ENCODE assay signal across 30 mouse cellular contexts in the genomic region with DNA sequence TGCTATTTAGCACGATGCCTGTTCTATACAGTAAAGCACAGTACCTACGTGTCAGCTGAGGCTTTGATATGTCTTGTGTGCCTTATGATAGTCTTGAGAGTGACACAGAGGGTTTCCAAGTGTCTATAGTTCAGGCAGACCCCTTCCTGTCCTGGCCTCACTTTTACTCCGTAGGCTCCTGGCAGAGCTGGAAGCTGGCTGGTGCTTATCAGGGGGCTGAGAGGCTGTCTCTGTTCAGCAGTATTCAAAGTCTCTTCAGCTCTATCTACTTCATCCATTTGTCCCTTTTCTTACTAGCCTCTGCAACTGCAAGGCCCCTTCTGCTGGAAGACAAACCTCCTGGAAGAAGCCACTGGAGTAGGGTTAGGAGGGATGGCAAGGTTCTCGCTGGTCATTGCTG. TPM values are rescaled to one million over a fixed set of nuclear protein-coding genes. Genes with fewer than 3 reads are reported as not detected.
DNase-seq lines count a peak whose midpoint lies in the region; ATAC-seq and TF ChIP-seq lines count a peak whose summit lies in the region.
"Had no signal": no experiment of that assay in that cellular context is flagged by ENCODE, and none has a peak within 500 bp of the region (broad histone marks: within the 10 kb centered on the region; RNA-seq: fewer than 3 reads in every experiment).

No protein-coding gene starts in this region.

- no peak overlapping the region for H3K4me3 ChIP-seq in forebrain, embryonic 11.5 days (ENCODE audit: low read depth, low read length)
- H3K4me3 ChIP-seq in forebrain, embryonic 15.5 days: no peak overlapping the region
- H3K4me3 ChIP-seq in MEL (ENCODE audit: control insufficient read depth in 1 of 2, insufficient read depth in 1 of 2, low read depth in 2 of 2, low read length in 2 of 2): no peak overlapping the region
- no peak overlapping the region for H3K4me3 ChIP-seq in liver, embryonic 15.5 days (replicated peaks)
- H3K4me3 ChIP-seq: forebrain, embryonic 10.5 days; heart, embryonic 10.5 days; heart, embryonic 13.5 days had no signal

- 90% methylated on average over 4 of the region's 4 CpGs for WGBS in forebrain, embryonic 11.5 days
- WGBS in forebrain, embryonic 15.5 days: 92% methylated on average over 4 of the region's 4 CpGs
- WGBS in liver, embryonic 15.5 days (ENCODE audit: insufficient replicate concordance): 55% methylated on average over 4 of the region's 4 CpGs

- H3K9me3 ChIP-seq in forebrain, embryonic 11.5 days (ENCODE audit: control insufficient read depth, low read length): no peaks in the 10 kb centered on the region
- H3K9me3 ChIP-seq in forebrain, embryonic 15.5 days: no peaks in the 10 kb centered on the region
- H3K9me3 ChIP-seq in MEL (replicated peaks; ENCODE audit: insufficient read depth, low read length): no peaks in the 10 kb centered on the region
- H3K9me3 ChIP-seq in liver, embryonic 15.5 days (replicated peaks): no peaks in the 10 kb centered on the region
- H3K9me3 ChIP-seq: forebrain, embryonic 10.5 days; heart, embryonic 10.5 days; heart, embryonic 13.5 days had no signal

- H3K4me2 ChIP-seq in forebrain, embryonic 11.5 days (ENCODE audit: low read depth, low read length, severe bottlenecking): no peak overlapping the region
- H3K4me2 ChIP-seq in forebrain, embryonic 15.5 days (replicated peaks): no peak overlapping the region
- no peak overlapping the region for H3K4me2 ChIP-seq in liver, embryonic 15.5 days
- H3K4me2 ChIP-seq: heart, embryonic 13.5 days; hindbrain, embryonic 14.5 days had no signal

- peak; percentile 19 for DNase-seq in forebrain, embryonic 11.5 days (ENCODE audit: low spot score)
- DNase-seq in MEL (ENCODE audit: low read depth, low spot score): peak; percentile 14
- DNase-seq in left cerebral cortex, postnatal 10 days (ENCODE audit: extremely low spot score in 1 of 2, low spot score in 2 of 2): no peak
- DNase-seq in spleen, postnatal 10 days (ENCODE audit: low spot score in 2 of 2): no peak
- DNase-seq: adrenal gland, postnatal 10 days; adrenal gland, postnatal 36 days; cerebellum, adult 18-20 months; cerebellum, adult 9-10 months; cerebellum, postnatal 14 days; gastrocnemius, postnatal 25 days; heart, adult 18-20 months; heart, postnatal 14 days; heart, postnatal 4 days had no signal

- H3K36me3 ChIP-seq in forebrain, embryonic 11.5 days (ENCODE audit: control insufficient read depth, insufficient read depth, low read length): no peaks in the 10 kb centered on the region
- H3K36me3 ChIP-seq in forebrain, embryonic 15.5 days: no peaks in the 10 kb centered on the region
- H3K36me3 ChIP-seq in MEL (ENCODE audit: control insufficient read depth in 1 of 2, insufficient read depth in 2 of 2, low read length in 2 of 2): peaks cover 0 to 3% of the 10 kb centered on the region in 2 experiments; a peak in 2 of 4 replicates
- H3K36me3 ChIP-seq in liver, embryonic 15.5 days (replicated peaks): no peaks in the 10 kb centered on the region
- H3K36me3 ChIP-seq: forebrain, embryonic 10.5 days; heart, embryonic 10.5 days; heart, embryonic 13.5 days had no signal

- no peak for TF ChIP-seq CTCF in MEL (IDR thresholded peaks at IDR 0.05 in 2 of 3, conservative IDR thresholded peaks at IDR 0.05 in 1 of 3; ENCODE audit: control insufficient read depth in 1 of 3, insufficient read depth in 1 of 3, low read depth in 2 of 3, low read length in 3 of 3, poor library complexity in 1 of 3, severe bottlenecking in 1 of 3)

- no peak overlapping the region for H3K9ac ChIP-seq in forebrain, embryonic 11.5 days (ENCODE audit: low read length)
- no peak overlapping the region for H3K9ac ChIP-seq in forebrain, embryonic 15.5 days (replicated peaks)
- H3K9ac ChIP-seq in MEL (ENCODE audit: control insufficient read depth, low read depth, low read length, poor library complexity, severe bottlenecking): no peak overlapping the region
- no peak overlapping the region for H3K9ac ChIP-seq in liver, embryonic 15.5 days
- H3K9ac ChIP-seq: heart, embryonic 13.5 days; hindbrain, embryonic 14.5 days had no signal

- no peak overlapping the region for H3K27ac ChIP-seq in forebrain, embryonic 11.5 days (ENCODE audit: low read depth, low read length)
- no peak overlapping the region for H3K27ac ChIP-seq in forebrain, embryonic 15.5 days (replicated peaks)
- H3K27ac ChIP-seq in MEL (ENCODE audit: control insufficient read depth, low read depth, low read length): no peak overlapping the region
- no peak overlapping the region for H3K27ac ChIP-seq in liver, embryonic 15.5 days (replicated peaks)
- H3K27ac ChIP-seq: forebrain, embryonic 10.5 days; heart, embryonic 10.5 days; heart, embryonic 13.5 days; hindbrain, embryonic 14.5 days had no signal

- no peak for TF ChIP-seq RAD21 in MEL (IDR thresholded peaks at IDR 0.05; ENCODE audit: low read depth, low read length)

- no peaks in the 10 kb centered on the region for H3K79me2 ChIP-seq in MEL (ENCODE audit: control insufficient read depth, insufficient read depth, low read length, poor library complexity)

- no peak for TF ChIP-seq EP300 in MEL (IDR thresholded peaks at IDR 0.05; ENCODE audit: low read depth in 1 of 2, low read length in 2 of 2)

- TF ChIP-seq POLR2A in MEL (IDR thresholded peaks at IDR 0.05; ENCODE audit: control insufficient read depth in 1 of 2, insufficient read depth in 1 of 2, low read depth in 1 of 2, low read length in 2 of 2, poor library complexity in 1 of 2): no peak

- no peaks in the 10 kb centered on the region for H3K27me3 ChIP-seq in forebrain, embryonic 11.5 days (ENCODE audit: control insufficient read depth, insufficient read depth, low read length)
- no peaks in the 10 kb centered on the region for H3K27me3 ChIP-seq in forebrain, embryonic 15.5 days
- H3K27me3 ChIP-seq in MEL (ENCODE audit: control insufficient read depth in 1 of 2, insufficient read depth in 2 of 2, low read length in 2 of 2): no peaks in the 10 kb centered on the region
- 0 out of 2 replicates have a peak, but pooled peaks cover 3% of the 10 kb centered on the region for H3K27me3 ChIP-seq in liver, embryonic 15.5 days
- H3K27me3 ChIP-seq: Patski had no signal

- ATAC-seq in forebrain, embryonic 11.5 days (replicated peaks; ENCODE audit: low FRiP score): no peak
- no peak for ATAC-seq in forebrain, embryonic 15.5 days (replicated peaks)
- ATAC-seq in liver, embryonic 15.5 days (ENCODE audit: insufficient read depth): 0 out of 2 replicates have a peak, but pooled peaks have one; percentile 40
- peak; percentile 48 for ATAC-seq in megakaryocyte-erythroid progenitor cell, adult 5-6 weeks (replicated peaks; ENCODE audit: low FRiP score, low TSS enrichment, poor library complexity, severe bottlenecking)
- ATAC-seq: forebrain, embryonic 14.5 days; Patski had no signal

- intact Hi-C loops in left cerebral cortex, postnatal 10 days (cut with DNase I): no loop called here

- H3K4me1 ChIP-seq in forebrain, embryonic 11.5 days (replicated peaks; ENCODE audit: control insufficient read depth, insufficient read depth, low read length): no peaks in the 10 kb centered on the region
- H3K4me1 ChIP-seq in forebrain, embryonic 15.5 days: no peaks in the 10 kb centered on the region
- H3K4me1 ChIP-seq in MEL (ENCODE audit: control insufficient read depth in 1 of 2, insufficient read depth in 2 of 2, low read length in 2 of 2): peaks cover 0 to 20% of the 10 kb centered on the region in 2 experiments; a peak in 2 of 4 replicates
- H3K4me1 ChIP-seq in liver, embryonic 15.5 days (replicated peaks): peaks cover 11% of the 10 kb centered on the region
- H3K4me1 ChIP-seq: forebrain, embryonic 10.5 days; heart, embryonic 10.5 days; heart, embryonic 13.5 days had no signal

RNA-seq across cellular contexts. Expression of gene Olfr524, which starts 4.7 kb away (rescaled TPM):
- polyA plus RNA-seq in forebrain, embryonic 11.5 days (2014; fragmentation: Nextera tagmentation; extraction: Ambion mirVana): not detected in 2 replicates
- not detected in 2 replicates for polyA plus RNA-seq in forebrain, embryonic 15.5 days (2015; fragmentation: Nextera tagmentation; extraction: Ambion mirVana)
- total RNA-seq in MEL (2012; rRNA removed): not detected in 2 replicates
- polyA plus RNA-seq in MEL (2012; ENCODE audit: insufficient read depth in 1 of 2, insufficient read length in 2 of 2, low read depth in 1 of 2, low replicate concordance in 2 of 2, missing spikeins in 1 of 2): not detected
- not detected in 2 replicates for polyA plus RNA-seq in liver, embryonic 15.5 days (2015; fragmentation: Nextera tagmentation; extraction: Ambion mirVana)
- total RNA-seq in megakaryocyte-erythroid progenitor cell, adult 5-6 weeks (2014; fragmentation: Nextera tagmentation): not detected in 2 replicates
- not detected in 2 replicates for total RNA-seq in megakaryocyte-erythroid progenitor cell, adult 5-6 weeks (2017)
- not detected for total RNA-seq in left cerebral cortex, postnatal 10 days (2021)
- total RNA-seq: adrenal gland, adult 18-20 months; adrenal gland, postnatal 10 days; adrenal gland, postnatal 36 days; ES-E14; gastrocnemius, adult 8-10 months; gastrocnemius, postnatal 25 days; heart, adult 18-20 months; heart, postnatal 14 days; heart, postnatal 4 days had no signal
- polyA plus RNA-seq: embryonic facial prominence, embryonic 11.5 days; embryonic facial prominence, embryonic 14.5 days; forebrain, embryonic 10.5 days; forebrain, embryonic 14.5 days; gonadal fat pad, adult 2 months; heart, embryonic 10.5 days; heart, embryonic 13.5 days; hindbrain, embryonic 11.5 days; hindbrain, embryonic 14.5 days; Patski had no signal

RNA-seq across cellular contexts. Expression of gene Cd163l1, which starts 17.0 kb away (rescaled TPM):
- 0.05 TPM in 1 of 2 replicates, not detected in the other for polyA plus RNA-seq in forebrain, embryonic 11.5 days (2014; fragmentation: Nextera tagmentation; extraction: Ambion mirVana)
- not detected in 2 replicates for polyA plus RNA-seq in forebrain, embryonic 15.5 days (2015; fragmentation: Nextera tagmentation; extraction: Ambion mirVana)
- not detected in 2 replicates for total RNA-seq in MEL (2012; rRNA removed)
- polyA plus RNA-seq in MEL (2012; ENCODE audit: insufficient read depth in 1 of 2, insufficient read length in 2 of 2, low read depth in 1 of 2, low replicate concordance in 2 of 2, missing spikeins in 1 of 2): not detected
- 0.05 TPM in 1 of 2 replicates, not detected in the other for polyA plus RNA-seq in liver, embryonic 15.5 days (2015; fragmentation: Nextera tagmentation; extraction: Ambion mirVana)
- not detected in 2 replicates for total RNA-seq in megakaryocyte-erythroid progenitor cell, adult 5-6 weeks (2014; fragmentation: Nextera tagmentation)
- 0.19 TPM in 1 of 2 replicates, not detected in the other for total RNA-seq in megakaryocyte-erythroid progenitor cell, adult 5-6 weeks (2017)
- total RNA-seq in left cerebral cortex, postnatal 10 days (2021): under 1 TPM; 0.26 to 0.36 TPM
- total RNA-seq: adrenal gland, adult 18-20 months; adrenal gland, postnatal 36 days; ES-E14; gastrocnemius, adult 8-10 months; gastrocnemius, postnatal 25 days; heart, postnatal 14 days had no signal
- polyA plus RNA-seq: embryonic facial prominence, embryonic 11.5 days; forebrain, embryonic 10.5 days; forebrain, embryonic 14.5 days; heart, embryonic 10.5 days; hindbrain, embryonic 11.5 days; hindbrain, embryonic 14.5 days; Patski had no signal

RNA-seq across cellular contexts. Expression of gene Olfr523, which starts 28.1 kb away (rescaled TPM):
- not detected in 2 replicates for polyA plus RNA-seq in forebrain, embryonic 11.5 days (2014; fragmentation: Nextera tagmentation; extraction: Ambion mirVana)
- polyA plus RNA-seq in forebrain, embryonic 15.5 days (2015; fragmentation: Nextera tagmentation; extraction: Ambion mirVana): not detected in 2 replicates
- total RNA-seq in MEL (2012; rRNA removed): not detected in 2 replicates
- not detected for polyA plus RNA-seq in MEL (2012; ENCODE audit: insufficient read depth in 1 of 2, insufficient read length in 2 of 2, low read depth in 1 of 2, low replicate concordance in 2 of 2, missing spikeins in 1 of 2)
- polyA plus RNA-seq in liver, embryonic 15.5 days (2015; fragmentation: Nextera tagmentation; extraction: Ambion mirVana): not detected in 2 replicates
- total RNA-seq in megakaryocyte-erythroid progenitor cell, adult 5-6 weeks (2014; fragmentation: Nextera tagmentation): not detected in 2 replicates
- not detected in 2 replicates for total RNA-seq in megakaryocyte-erythroid progenitor cell, adult 5-6 weeks (2017)
- not detected for total RNA-seq in left cerebral cortex, postnatal 10 days (2021)
- total RNA-seq: adrenal gland, adult 18-20 months; adrenal gland, postnatal 10 days; adrenal gland, postnatal 36 days; ES-E14; gastrocnemius, adult 8-10 months; gastrocnemius, postnatal 25 days; heart, adult 18-20 months; heart, postnatal 14 days; heart, postnatal 4 days had no signal
- polyA plus RNA-seq: embryonic facial prominence, embryonic 11.5 days; forebrain, embryonic 10.5 days; forebrain, embryonic 14.5 days; gonadal fat pad, adult 2 months; heart, embryonic 10.5 days; heart, embryonic 13.5 days; heart, embryonic 16.5 days; hindbrain, embryonic 11.5 days; hindbrain, embryonic 14.5 days; Patski had no signal

RNA-seq across cellular contexts. Expression of gene Olfr522, which starts 36.5 kb away (rescaled TPM):
- polyA plus RNA-seq in forebrain, embryonic 11.5 days (2014; fragmentation: Nextera tagmentation; extraction: Ambion mirVana): not detected in 2 replicates
- not detected in 2 replicates for polyA plus RNA-seq in forebrain, embryonic 15.5 days (2015; fragmentation: Nextera tagmentation; extraction: Ambion mirVana)
- not detected in 2 replicates for total RNA-seq in MEL (2012; rRNA removed)
- not detected for polyA plus RNA-seq in MEL (2012; ENCODE audit: insufficient read depth in 1 of 2, insufficient read length in 2 of 2, low read depth in 1 of 2, low replicate concordance in 2 of 2, missing spikeins in 1 of 2)
- not detected in 2 replicates for polyA plus RNA-seq in liver, embryonic 15.5 days (2015; fragmentation: Nextera tagmentation; extraction: Ambion mirVana)
- total RNA-seq in megakaryocyte-erythroid progenitor cell, adult 5-6 weeks (2014; fragmentation: Nextera tagmentation): not detected in 2 replicates
- not detected in 2 replicates for total RNA-seq in megakaryocyte-erythroid progenitor cell, adult 5-6 weeks (2017)
- not detected for total RNA-seq in left cerebral cortex, postnatal 10 days (2021)
- total RNA-seq: adrenal gland, adult 18-20 months; adrenal gland, postnatal 10 days; adrenal gland, postnatal 36 days; ES-E14; gastrocnemius, adult 8-10 months; gastrocnemius, postnatal 25 days; heart, adult 18-20 months; heart, postnatal 14 days; heart, postnatal 4 days had no signal
- polyA plus RNA-seq: embryonic facial prominence, embryonic 11.5 days; embryonic facial prominence, embryonic 14.5 days; forebrain, embryonic 10.5 days; forebrain, embryonic 14.5 days; gonadal fat pad, adult 2 months; heart, embryonic 10.5 days; heart, embryonic 13.5 days; heart, embryonic 16.5 days; hindbrain, embryonic 11.5 days; hindbrain, embryonic 14.5 days; Patski had no signal

RNA-seq across cellular contexts. Expression of gene 5830411N06Rik, which starts 46.0 kb away (rescaled TPM):
- not detected in 2 replicates for polyA plus RNA-seq in forebrain, embryonic 11.5 days (2014; fragmentation: Nextera tagmentation; extraction: Ambion mirVana)
- polyA plus RNA-seq in forebrain, embryonic 15.5 days (2015; fragmentation: Nextera tagmentation; extraction: Ambion mirVana): not detected in 2 replicates
- not detected in 2 replicates for total RNA-seq in MEL (2012; rRNA removed)
- not detected for polyA plus RNA-seq in MEL (2012; ENCODE audit: insufficient read depth in 1 of 2, insufficient read length in 2 of 2, low read depth in 1 of 2, low replicate concordance in 2 of 2, missing spikeins in 1 of 2)
- not detected in 2 replicates for polyA plus RNA-seq in liver, embryonic 15.5 days (2015; fragmentation: Nextera tagmentation; extraction: Ambion mirVana)
- not detected in 2 replicates for total RNA-seq in megakaryocyte-erythroid progenitor cell, adult 5-6 weeks (2014; fragmentation: Nextera tagmentation)
- total RNA-seq in megakaryocyte-erythroid progenitor cell, adult 5-6 weeks (2017): not detected in 2 replicates
- total RNA-seq in left cerebral cortex, postnatal 10 days (2021): under 1 TPM in 1 of 2 experiments, not detected in 1; 0.06 TPM
- total RNA-seq: adrenal gland, adult 18-20 months; adrenal gland, postnatal 10 days; adrenal gland, postnatal 36 days; ES-E14; gastrocnemius, adult 8-10 months; gastrocnemius, postnatal 25 days; heart, adult 18-20 months; heart, postnatal 4 days had no signal
- polyA plus RNA-seq: embryonic facial prominence, embryonic 11.5 days; embryonic facial prominence, embryonic 14.5 days; forebrain, embryonic 10.5 days; forebrain, embryonic 14.5 days; heart, embryonic 10.5 days; heart, embryonic 13.5 days; hindbrain, embryonic 11.5 days; hindbrain, embryonic 14.5 days; Patski had no signal

Comparison
In these comparisons a context has a peak if more than half of its experiments do, and no peak if none do; other contexts are left out.
1. ATAC-seq: peak in liver, embryonic 15.5 days (single experiment) and megakaryocyte-erythroid progenitor cell, adult 5-6 weeks (single experiment); none in forebrain, embryonic 11.5 days (single experiment) and forebrain, embryonic 15.5 days (single experiment).
2. DNase-seq: peak in forebrain, embryonic 11.5 days (single experiment) and MEL (single experiment); none in left cerebral cortex, postnatal 10 days (0 of 2) and spleen, postnatal 10 days (0 of 2).